Mouse (Mus musculus): Measurements from ENCODE around the gene Palm3.
"Not testable (repeated sequence)": the region's sequence is repeated elsewhere in the genome, so short reads cannot be mapped to it uniquely, and the experiment has no call there.

The Palm3 gene

DNA sequence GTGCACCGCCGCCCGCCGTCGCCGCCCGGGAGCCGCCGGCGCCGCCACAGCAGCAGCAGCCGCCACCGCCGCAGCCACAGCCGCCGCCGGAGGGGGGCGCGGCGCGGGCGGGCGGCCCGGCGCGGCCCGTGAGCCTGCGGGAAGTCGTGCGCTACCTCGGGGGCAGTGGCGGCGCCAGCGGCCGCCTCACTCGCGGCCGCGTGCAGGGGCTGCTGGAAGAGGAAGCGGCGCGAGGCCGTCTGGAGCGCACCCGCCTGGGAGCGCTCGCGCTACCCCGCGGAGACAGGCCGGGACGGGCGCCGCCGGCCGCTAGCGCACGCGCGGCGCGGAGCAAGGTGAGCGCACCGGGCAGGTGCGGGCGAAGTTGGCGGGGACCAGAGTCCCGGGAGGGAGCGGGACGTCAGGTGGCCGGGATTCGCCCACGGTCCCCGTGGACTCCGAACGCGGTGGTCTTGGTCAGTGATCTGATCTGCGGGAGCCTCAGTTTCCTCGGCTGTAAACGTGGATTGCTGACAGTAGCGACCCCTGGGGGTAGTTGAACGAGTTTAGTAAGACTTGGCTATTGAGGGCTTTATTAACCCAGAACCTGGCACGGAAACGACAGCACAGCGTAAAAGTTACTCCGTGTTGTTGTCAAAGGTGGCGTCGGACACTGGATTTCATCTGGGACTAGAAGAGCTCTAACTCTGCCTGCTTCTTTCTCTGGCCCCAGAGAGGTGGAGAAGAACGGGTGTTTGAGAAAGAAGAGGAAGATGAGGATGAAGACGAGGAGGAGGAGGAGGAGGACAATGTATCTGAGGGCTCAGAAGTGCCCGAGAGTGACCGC is 22.8 kb upstream of the Palm3 start:
- peak; percentile 78 for DNase-seq (ENCODE audit: low spot score)

- no peak for DNase-seq (ENCODE audit: low spot score)
Observed at GRCm38 (mm10) chr8:83999057-83999705, 22.1 kb upstream of the Palm3 start.

DNA sequence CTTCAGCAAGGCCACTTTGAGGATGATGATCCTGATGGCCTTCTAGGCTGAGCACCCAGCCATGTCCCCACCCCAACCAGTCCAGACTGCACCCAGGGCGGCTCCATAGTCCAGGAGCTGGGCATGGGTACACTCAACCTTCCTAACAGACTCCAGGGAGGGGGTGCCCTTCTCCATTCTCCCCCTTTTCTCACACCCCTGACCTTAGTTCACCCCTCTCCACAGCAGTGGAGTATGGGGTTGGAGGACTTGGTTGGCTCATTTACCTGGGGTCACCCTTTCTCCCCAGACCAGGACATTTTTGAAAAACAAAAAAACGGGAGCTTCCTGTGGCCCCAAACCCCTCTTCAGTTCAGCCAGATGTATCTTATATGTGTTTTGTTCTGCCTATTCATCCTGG is 21.4 kb upstream of the Palm3 start:
- DNase-seq (ENCODE audit: low spot score), result no peak

DNA sequence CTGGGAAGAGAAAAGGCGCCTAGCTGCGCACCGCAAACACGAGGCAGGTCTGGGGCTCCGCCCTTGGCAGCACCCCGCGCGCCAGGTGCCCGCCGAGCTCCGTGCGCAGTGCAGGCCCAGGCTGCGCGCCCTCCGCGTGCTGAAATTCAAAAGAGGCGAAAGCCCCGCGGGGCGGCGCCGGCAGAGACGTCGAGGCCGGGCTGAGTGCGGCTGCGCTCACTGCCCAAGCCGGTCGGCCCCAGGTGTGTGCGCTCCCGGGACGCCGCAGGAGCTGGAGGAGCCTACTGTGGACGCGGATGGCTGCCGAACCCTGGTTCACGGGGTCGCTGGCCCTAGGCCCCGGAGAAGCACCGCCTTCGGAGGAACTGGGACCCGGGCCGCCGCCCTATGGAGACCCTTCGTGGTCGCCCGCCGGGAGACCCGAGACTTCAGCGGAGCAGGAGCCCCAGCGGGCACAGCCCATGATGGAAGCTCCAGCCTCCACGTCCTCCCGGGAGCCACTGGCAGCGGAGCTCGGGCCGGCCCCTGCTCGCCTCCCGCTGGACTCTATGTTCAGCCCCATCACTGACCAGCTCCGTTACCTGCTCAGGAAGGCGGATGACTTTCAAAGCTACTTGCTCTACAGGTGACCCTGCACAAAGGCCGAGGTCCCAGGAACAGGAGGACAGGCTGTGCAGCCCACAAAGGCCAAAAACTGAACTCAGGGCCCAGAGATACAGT is 19.8 kb upstream of the Palm3 start, which contains the start of gene 1700067K01Rik:
Gene 1700067K01Rik (plus strand): TSS at position 222 of the 720 bp plus-strand sequence.
- DNase-seq (ENCODE audit: low spot score), result no peak

- DNase-seq (ENCODE audit: low spot score), result no peak
Observed at GRCm38 (mm10) chr8:84002957-84003611, 18.2 kb upstream of the Palm3 start.

- no peak for DNase-seq (ENCODE audit: low spot score)
Observed at GRCm38 (mm10) chr8:84003612-84004246, 17.5 kb upstream of the Palm3 start.

DNA sequence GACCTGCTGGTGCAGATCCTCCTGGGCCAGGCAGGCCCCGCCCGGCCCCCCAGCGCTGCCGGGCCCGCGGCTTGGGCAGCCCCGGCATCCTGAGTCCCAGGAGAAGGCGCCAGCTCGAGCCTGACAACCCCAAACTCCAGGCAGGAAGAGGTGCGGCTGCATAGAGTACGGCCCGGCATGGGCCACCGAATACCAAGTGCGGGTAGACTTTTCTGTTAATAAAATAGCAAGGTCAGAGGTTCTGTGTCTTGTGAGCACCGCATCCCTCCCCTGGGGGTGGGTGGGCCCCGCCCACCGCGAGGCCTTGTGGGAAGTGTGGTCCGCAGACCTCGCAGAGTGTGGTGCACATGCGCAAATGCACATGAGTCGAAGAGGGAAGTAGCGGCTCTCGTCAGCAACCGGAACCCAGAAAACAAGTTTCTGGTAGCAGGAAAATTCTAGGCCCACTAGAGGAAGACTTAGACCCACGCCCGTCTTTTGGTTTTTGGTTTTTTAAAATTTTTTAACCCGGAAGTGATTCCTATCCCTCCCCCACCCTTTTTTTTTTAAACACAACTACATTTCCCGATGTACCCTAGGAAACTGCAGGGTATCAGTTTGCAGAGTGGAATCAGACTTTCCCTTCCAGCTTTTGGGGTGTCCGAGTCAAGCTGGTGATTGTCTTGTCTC is 16.6 kb upstream of the Palm3 start:
- peak; percentile 93 for DNase-seq (ENCODE audit: low spot score)

DNA sequence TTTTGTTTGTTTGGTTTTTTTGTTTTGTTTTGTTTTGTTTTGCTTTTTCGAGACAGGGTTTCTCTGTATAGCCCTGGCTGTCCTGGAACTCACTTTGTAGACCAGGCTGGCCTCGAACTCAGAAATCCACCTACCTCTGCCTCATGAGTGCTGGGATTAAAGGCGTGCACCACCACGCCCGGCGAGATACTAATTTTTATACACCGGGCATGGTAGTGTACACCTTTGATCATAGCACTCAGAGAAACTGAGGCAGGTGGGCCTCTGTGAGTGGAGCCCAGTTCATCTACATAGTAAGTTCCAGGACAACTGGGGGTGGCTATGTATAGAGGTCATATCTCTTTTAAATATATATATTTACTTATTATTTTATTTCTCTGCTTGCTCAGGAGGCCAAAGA is 15.8 kb upstream of the Palm3 start:
- not testable (repeated sequence) for DNase-seq (ENCODE audit: low spot score)

DNA sequence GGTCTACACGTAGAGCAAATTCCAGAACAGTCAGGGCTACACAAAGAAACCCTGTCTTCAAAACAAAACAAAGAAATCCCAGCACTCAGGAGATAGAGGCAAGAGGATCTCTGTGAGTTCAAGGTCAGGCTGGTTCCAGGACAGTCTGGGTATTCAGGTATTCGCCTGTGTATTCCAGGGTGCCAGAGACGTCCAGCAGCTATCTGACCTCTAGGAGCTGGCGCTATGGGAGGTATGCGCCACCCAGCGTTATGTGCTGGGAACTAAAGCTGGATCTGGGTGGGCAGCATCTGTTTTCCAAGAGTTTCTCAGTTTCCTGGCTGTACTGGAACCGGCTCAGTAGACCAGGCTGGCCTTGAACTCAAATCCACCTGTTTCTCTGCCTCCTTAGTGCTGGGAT is 12.9 kb upstream of the Palm3 start:
- peak; percentile 63 for DNase-seq (ENCODE audit: low spot score)

DNA sequence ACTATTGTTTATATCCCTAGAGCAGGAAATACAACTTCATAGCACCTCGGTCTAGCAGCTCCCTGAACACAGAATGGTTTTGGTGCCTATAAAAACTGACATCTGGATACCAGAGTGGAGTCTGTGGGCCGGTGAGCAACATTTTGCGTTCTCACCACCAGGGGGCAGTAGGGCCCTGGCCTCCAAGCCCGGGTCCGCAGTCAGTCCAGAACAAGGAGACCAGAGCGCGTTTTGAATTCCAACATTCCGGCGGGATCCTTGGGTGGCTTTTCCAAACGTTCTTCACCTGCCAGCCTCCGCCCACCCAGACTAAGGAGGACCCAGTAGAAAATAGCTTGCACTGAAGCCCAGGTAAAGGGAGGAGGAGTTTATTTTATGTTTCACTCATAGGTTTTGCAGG is 11.4 kb upstream of the Palm3 start:
- DNase-seq (ENCODE audit: low spot score), result peak; percentile 87

GRCm38 (mm10) chr8:84010625-84011611 is 10.4 kb upstream of the Palm3 start:
- peak; percentile 83 for DNase-seq (ENCODE audit: low spot score)

DNA sequence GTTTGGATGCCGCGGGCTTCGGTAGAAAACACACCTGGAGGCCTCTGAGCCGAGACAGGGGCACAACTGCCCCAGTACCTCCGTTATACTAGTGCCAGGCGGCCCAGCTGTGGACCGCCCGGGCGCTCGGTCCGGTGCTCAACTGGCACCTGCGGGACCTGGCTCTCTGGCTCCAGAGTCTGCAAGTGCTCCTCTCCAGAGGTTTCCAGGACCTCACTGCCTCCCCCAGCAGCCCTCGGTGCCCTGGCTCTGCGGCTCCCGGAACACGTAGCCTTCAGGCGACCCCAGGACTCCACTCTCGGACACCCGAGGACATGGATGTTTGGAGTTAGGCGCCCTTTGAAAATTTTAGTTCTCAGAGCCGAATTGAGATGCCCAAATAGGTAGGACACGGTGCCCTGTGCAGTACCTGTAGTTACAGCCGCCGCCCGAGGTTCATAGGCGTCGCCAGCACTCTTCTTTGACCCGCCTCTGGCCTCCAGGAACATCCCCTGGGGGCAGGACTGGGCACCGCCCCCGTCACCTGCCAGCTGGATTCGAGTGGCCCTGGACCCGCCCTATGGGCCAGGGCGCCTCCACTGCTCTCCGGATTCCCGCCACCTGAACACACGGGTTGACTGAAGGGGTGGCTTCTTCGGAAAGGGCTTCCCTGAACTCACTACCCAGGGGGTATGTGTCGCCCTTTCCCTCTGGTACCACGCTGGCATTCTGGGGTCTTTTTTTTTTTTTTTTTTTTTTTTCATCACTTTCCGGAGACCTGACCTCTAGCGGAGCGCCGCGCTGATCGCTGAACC is 9.4 kb upstream of the Palm3 start, which contains the start of gene 2210011C24Rik:
Gene 2210011C24Rik (minus strand): TSS at position 467 of the 794 bp plus-strand sequence.
- DNase-seq (ENCODE audit: low spot score), result peak; percentile 31

DNA sequence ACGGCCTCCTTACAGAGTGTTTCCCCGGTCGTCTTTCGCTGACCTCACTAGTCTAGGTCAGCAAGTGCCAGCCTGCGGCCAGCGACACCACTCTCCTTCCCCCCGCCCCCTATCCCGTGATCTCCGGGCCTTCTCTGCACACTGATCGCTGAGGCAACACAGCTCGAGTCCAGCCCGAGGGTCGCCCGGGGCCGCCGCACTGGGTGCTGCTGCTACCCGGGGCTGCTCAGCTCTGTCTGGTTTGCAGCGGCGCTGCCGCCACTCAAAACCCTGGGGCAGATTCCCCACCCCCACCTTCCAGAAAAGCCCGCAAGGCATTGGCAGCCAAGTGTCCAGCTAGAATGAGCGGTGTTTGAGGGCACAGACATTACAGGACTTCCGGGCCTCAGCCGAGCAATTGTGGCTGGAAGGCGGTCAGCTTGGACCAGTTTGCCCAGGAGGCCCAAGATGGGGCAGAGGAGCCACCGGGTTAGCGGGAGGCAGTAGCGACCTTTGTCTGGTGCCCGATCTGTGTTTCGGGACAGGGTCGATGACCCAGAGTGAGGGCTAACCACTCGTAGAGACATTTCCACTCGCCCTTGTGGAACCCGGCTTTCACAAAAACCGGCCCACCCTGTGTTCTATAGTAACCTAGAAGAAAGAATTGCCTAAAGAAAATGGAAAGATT is 8.6 kb upstream of the Palm3 start:
- DNase-seq (ENCODE audit: low spot score), result peak; percentile 37

DNA sequence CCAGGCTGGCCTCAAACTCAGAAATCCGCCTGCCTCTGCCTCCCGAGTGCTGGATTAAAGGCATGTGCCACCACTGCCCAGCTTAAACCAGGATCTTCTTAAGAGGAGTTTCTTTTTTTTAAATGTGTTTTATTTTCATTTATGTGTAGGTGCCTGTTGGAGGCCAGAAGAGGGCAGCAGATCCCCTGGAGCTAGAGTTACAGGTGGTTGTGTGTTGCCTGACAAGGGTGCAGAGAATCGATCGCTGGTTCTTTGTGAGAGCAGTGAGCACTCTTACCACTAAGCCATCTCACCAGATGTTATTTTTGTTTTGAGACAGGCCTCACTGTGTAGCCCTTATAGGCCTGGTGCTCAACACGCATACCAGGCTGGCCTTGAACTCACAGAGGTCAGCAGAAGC is 5.4 kb upstream of the Palm3 start:
- no peak for DNase-seq (ENCODE audit: low spot score)

DNA sequence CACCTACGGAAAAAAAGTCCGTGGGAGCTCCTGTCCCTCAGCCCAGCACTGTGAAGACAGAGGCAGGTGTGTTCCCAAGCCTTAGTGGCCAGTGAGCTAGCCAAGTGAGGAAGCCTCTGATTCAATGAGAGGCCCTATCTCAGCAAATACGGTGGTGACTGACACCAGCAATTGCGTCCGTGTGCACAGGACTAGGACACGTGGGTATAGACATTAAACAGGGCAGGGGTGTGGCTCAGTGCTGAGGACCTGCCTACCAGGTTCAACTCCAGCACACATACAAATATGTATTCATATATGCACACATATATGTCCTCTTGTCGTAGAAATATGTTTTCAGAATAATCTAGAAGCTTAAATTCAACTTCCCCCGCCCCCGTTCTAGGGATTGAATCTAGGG is 1.5 kb upstream of the Palm3 start:
- DNase-seq (ENCODE audit: low spot score), result no peak

DNA sequence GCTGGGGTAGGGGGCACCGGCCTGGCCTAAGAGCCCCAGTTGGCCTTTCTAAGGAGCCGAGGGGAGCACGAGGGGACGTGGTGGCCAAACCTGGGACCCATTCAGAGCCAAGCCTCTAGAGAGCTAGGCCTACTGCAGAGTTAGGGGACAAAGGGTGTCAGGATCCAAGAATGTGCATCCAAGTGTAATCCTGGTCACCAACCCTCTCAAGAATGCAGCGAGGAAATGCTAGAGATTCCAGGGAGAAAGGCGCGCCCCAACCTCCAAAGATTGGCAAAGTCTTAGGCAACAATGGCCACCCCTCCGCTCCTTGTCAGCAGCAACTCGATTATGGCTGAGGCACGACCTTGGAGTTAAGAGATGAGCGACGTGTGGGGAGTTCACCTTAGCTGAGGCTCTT is 298 bp downstream of the Palm3 start:
- no peak for DNase-seq (ENCODE audit: low spot score)

DNA sequence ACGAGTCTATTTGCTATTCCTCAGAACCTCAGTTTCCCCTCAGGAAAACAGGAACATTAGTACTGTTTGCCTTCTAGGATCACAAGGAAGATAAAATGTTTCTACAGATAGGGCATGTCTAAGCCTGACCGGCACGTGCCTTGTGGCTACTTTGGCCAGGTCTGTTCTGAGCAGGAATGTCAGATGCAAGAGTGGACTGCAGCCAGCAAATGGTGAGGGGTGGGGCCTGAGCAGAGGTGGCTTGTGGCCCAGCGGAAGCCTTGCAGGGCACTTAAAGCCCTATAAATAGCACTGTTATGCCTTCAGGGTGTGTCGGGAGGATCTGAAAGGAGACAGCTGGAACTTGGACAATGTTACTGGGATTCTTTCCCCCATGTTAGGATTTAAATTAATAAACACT is 1.8 kb downstream of the Palm3 start:
- no peak for DNase-seq (ENCODE audit: low spot score)

- no peak for DNase-seq (ENCODE audit: low spot score)
Observed at GRCm38 (mm10) chr8:84023631-84024030, 2.4 kb downstream of the Palm3 start.

Data from retina, embryonic 14.5 days (tissue).